Mouse (Mus musculus) embryonic facial prominence, embryonic 10.5 days (tissue): ENCODE data around the gene Smarca2. TPM values are rescaled to one million over a fixed set of nuclear protein-coding genes. Genes with fewer than 3 reads are reported as not detected.

Source experiments
- DNase-seq: peaks from one replicate; pipeline ENCODE4 v3.0.0-alpha.2; 2017; ENCODE audit warnings: low spot score
- H3K27ac ChIP-seq: fragments of 300-500 bp; sonication (generic); replicated peaks from 2 replicates; pipeline ENCODE4 v1.5.1; 2016; ENCODE audit warnings: mild to moderate bottlenecking
- H3K27me3 ChIP-seq: fragments of 300-500 bp; sonication (generic); replicated peaks from 2 replicates; pipeline ENCODE4 v1.6.1; 2016; ENCODE audit warnings: low read depth, mild to moderate bottlenecking; ENCODE audit not compliant: poor library complexity, severe bottlenecking
- H3K36me3 ChIP-seq: fragments of 300-500 bp; sonication (generic); replicated peaks from 2 replicates; pipeline ENCODE4 v1.6.1; 2016; ENCODE audit warnings: mild to moderate bottlenecking, moderate library complexity
- H3K4me1 ChIP-seq: fragments of 300-500 bp; sonication (generic); 2 replicates; pipeline ENCODE4 v1.6.1; 2016
- H3K4me3 ChIP-seq: fragments of 300-500 bp; sonication (generic); 2 replicates; pipeline ENCODE4 v1.5.1; 2016; ENCODE audit warnings: mild to moderate bottlenecking, moderate library complexity
- H3K9me3 ChIP-seq: fragments of 300-500 bp; sonication (generic); 2 replicates; pipeline ENCODE4 v1.6.1; 2016; ENCODE audit warnings: mild to moderate bottlenecking
- WGBS: fragments of 180-500 bp; shearing (Covaris S2); methylation state at CpG from one replicate; pipeline ENCODE4 v1.1.7; 2016; 5-methylcytosine and 5-hydroxymethylcytosine counted together
- polyA plus RNA-seq: library from polyadenylated mRNA; unstranded; fragments of >200 nt; fragmentation: Nextera tagmentation; extraction: Ambion mirVana; gene quantifications from 2 replicates; pipeline ENCODE4 v1.2.1, GENCODE M21; 2016

The Smarca2 gene
- polyA plus RNA-seq, 1 experiment from 2014 or later = 49.0 TPM

DNA sequence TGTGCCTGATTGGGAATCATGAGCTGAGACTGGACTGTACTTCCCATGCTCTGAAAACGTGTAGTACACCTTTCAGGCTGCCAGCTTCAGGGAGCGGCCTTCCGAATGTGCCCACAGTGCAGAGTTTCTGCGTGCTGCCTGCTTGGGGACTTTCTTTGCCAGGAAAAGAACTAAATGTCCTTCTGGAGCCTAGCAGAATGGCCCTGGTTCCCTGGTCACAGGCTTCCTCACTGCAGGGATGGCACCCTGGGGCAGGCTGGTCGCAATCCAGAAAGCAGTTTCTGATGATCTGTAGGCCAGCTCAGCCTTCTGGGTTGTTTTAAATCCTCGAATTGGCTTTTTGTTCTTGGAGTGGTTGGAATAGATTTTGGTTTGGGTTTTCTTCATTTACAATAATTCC is 71.1 kb downstream of the Smarca2 start:
- H3K27me3 ChIP-seq = no peaks in the 10 kb centered on the region
- WGBS = 48% methylated on average over 6 of the region's 6 CpGs
- H3K36me3 ChIP-seq = no peaks in the 10 kb centered on the region
- no peak overlapping the region for H3K4me3 ChIP-seq
- no peaks in the 10 kb centered on the region for H3K9me3 ChIP-seq
- DNase-seq = no peak
- no peak overlapping the region for H3K27ac ChIP-seq
- H3K4me1 ChIP-seq = peaks cover 16% of the 10 kb centered on the region

DNA sequence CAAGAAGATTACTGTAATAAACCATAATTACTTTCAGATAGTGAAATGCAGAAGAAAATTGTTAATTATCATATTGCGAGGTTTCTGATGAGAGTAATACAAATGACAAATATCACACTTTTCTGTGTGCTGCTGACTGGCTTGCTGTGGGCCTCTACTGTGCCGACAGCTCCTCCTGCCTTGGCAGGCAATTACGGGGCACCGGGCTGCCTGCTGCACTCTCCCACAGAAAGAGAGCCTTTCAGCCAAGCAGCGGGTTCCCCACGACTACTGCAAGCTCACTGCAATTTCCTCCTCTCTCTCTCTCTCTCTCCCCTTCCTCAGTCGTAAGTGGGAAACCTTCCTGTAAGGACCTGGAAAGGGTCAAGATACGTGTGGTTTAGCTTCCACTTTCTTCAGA is 73.7 kb downstream of the Smarca2 start:
- WGBS = 33% methylated on average over 8 of the region's 8 CpGs
- DNase-seq = no peak
- H3K27ac ChIP-seq = no peak overlapping the region

DNA sequence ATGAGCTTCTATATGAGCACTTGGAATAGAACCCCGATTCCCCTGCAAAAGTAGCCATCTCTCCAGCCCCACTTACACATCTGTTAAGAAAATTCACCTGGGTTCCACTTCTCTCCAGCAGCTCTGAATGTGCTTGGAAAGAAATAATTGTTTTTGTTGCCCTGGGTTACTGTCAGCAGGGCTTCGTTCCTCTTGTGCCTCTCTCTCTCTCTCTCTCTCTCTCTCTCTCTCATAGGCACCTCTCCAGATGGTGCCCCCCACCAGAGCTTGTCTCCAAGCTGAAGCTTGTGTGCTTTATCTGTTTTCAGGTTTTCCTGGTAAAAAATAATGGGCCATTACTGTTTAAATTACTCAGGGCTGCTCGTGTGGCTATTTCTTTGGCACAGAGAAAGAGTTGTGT is 74.8 kb downstream of the Smarca2 start:
- Histone ChIP-seq H3K4me3 (no peak overlapping the region), H3K9me3 (no peaks in the 10 kb centered on the region), H3K4me1 (peaks cover 16% of the 10 kb centered on the region), H3K27me3 (no peaks in the 10 kb centered on the region), H3K27ac (no peak overlapping the region), H3K36me3 (no peaks in the 10 kb centered on the region; the same call in 1 of the 2 replicates)
- WGBS = 52% methylated on average over 3 of the region's 3 CpGs
- DNase-seq = no peak

More for the DNA sequence above, 73.7 kb downstream of the Smarca2 start:
- H3K27me3 ChIP-seq = no peaks in the 10 kb centered on the region
- H3K9me3 ChIP-seq = no peaks in the 10 kb centered on the region
- peaks cover 16% of the 10 kb centered on the region for H3K4me1 ChIP-seq
- H3K4me3 ChIP-seq = no peak overlapping the region
- no peaks in the 10 kb centered on the region; the same call in 1 of the 2 replicates for H3K36me3 ChIP-seq

GRCm38 (mm10) chr19:26681549-26681948 is 76.7 kb downstream of the Smarca2 start:
- Histone ChIP-seq H3K27ac (no peak overlapping the region), H3K9me3 (no peaks in the 10 kb centered on the region), H3K4me1 (peaks cover 11% of the 10 kb centered on the region), H3K36me3 (no peaks in the 10 kb centered on the region; the same call in 1 of the 2 replicates), H3K4me3 (no peak overlapping the region), H3K27me3 (no peaks in the 10 kb centered on the region)
- 94% methylated on average over 8 of the region's 8 CpGs for WGBS
- DNase-seq = no peak

DNA sequence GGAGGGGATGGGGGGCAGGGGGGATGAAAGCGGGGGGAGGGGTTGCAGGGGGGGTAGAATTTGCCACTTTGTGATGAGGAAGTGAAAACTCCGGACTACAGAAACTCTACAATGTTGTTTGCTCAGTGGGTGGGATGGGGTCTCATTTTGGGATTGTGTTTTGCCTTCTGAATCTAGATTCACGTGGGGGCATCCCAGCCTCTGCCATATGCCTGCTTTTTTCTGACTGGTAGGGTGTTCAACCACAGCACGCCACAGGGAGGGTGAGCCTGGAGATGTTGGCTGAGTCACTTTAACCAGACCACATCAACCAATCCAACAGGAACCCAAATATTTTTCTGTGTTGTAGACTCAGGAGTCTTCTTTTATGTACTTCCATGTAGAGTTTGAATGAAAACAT is 77.3 kb downstream of the Smarca2 start:
- no peak overlapping the region for H3K4me3 ChIP-seq
- peaks cover 10% of the 10 kb centered on the region; the same call in 1 of the 2 replicates for H3K4me1 ChIP-seq
- WGBS = 85% methylated on average over 4 of the region's 4 CpGs
- H3K9me3 ChIP-seq = no peaks in the 10 kb centered on the region
- no peaks in the 10 kb centered on the region for H3K27me3 ChIP-seq
- H3K36me3 ChIP-seq = no peaks in the 10 kb centered on the region; the same call in 1 of the 2 replicates
- H3K27ac ChIP-seq = no peak overlapping the region
- DNase-seq = no peak

DNA sequence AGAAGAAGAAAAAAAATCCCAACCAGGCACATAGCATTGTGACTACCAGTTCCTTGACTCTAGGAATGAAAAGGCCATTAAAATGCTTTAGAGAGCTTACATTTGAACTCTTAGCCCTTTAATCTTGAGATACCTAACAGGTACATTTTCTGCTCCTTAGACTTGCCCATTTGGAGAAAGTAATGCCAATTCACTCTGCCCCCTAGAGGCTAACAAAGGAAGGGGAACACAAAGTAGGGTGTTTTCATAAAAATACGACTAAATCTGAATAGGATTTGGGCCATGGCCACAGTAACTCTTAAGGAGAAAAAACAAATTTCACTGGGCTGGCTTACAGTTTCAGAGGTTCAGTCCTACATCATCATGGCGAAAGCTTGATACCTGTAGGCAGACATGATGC is 77.9 kb downstream of the Smarca2 start:
- 81% methylated on average over 2 of the region's 2 CpGs for WGBS
- DNase-seq = no peak
- Histone ChIP-seq H3K4me1 (peaks cover 10% of the 10 kb centered on the region; the same call in 1 of the 2 replicates), H3K9me3 (no peaks in the 10 kb centered on the region), H3K27ac (no peak overlapping the region), H3K4me3 (no peak overlapping the region), H3K27me3 (no peaks in the 10 kb centered on the region), H3K36me3 (no peaks in the 10 kb centered on the region; the same call in 1 of the 2 replicates)

DNA sequence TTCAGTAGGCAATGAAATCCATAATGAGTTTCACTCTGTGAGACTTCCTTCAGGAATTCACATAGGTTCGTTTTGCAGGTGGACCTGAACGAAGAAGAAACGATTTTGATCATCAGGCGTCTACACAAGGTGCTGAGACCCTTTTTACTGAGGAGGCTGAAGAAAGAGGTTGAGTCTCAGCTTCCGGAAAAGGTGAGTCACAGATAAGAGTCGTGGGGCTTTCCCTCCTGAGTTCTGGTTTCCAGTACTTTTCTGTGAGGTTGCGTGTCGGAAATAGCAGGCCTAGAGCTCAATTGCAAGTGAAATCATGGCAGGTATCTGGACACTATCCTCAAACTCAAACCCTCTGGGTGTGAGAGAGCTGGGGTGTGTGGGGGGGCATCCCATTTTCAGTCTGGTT is 78.9 kb downstream of the Smarca2 start:
- DNase-seq = no peak
- Histone ChIP-seq H3K9me3 (no peaks in the 10 kb centered on the region), H3K4me1 (peaks cover 7% of the 10 kb centered on the region; the same call in 1 of the 2 replicates), H3K36me3 (no peaks in the 10 kb centered on the region; the same call in 1 of the 2 replicates), H3K27ac (no peak overlapping the region), H3K27me3 (no peaks in the 10 kb centered on the region), H3K4me3 (no peak overlapping the region)
- 95% methylated on average over 8 of the region's 8 CpGs for WGBS

DNA sequence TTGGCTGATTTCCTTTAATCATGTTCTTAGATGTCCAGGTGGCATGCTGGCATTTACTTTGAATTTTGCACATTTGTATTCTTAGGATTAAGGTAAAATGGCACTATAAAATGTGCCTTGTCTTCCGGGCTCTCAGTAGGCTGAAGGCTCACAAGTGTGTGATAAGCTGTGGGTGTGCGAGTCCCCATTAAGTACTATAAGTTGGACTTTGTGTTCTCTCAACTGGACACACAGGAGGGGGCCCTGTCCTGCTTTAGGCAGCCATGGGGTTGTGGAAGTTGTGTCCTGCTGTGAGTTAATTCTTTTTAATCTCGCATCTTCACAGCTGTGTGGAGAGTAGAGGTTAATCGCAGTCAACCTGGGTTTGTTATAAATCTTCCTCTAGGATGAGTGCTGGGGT is 85.7 kb downstream of the Smarca2 start:
- H3K27ac ChIP-seq = no peak overlapping the region
- no peak for DNase-seq
- H3K4me1 ChIP-seq = no peaks in the 10 kb centered on the region
- no peaks in the 10 kb centered on the region for H3K36me3 ChIP-seq
- no peaks in the 10 kb centered on the region for H3K27me3 ChIP-seq
- H3K9me3 ChIP-seq = no peaks in the 10 kb centered on the region
- H3K4me3 ChIP-seq = no peak overlapping the region
- WGBS = 66% methylated on average over 4 of the region's 4 CpGs

GRCm38 (mm10) chr19:26697107-26697506 is 92.3 kb downstream of the Smarca2 start:
- 55% methylated on average over 4 of the region's 4 CpGs for WGBS
- H3K9me3 ChIP-seq = no peaks in the 10 kb centered on the region
- peaks cover 9% of the 10 kb centered on the region; the same call in 1 of the 2 replicates for H3K36me3 ChIP-seq
- no peak for DNase-seq
- no peaks in the 10 kb centered on the region for H3K27me3 ChIP-seq
- H3K27ac ChIP-seq = no peak overlapping the region
- H3K4me3 ChIP-seq = no peak overlapping the region
- H3K4me1 ChIP-seq = peaks cover 10% of the 10 kb centered on the region

GRCm38 (mm10) chr19:26704545-26705209 is 99.8 kb downstream of the Smarca2 start:
- WGBS = 59% methylated on average over 10 of the region's 10 CpGs
- H3K4me1 ChIP-seq = peaks cover 37% of the 10 kb centered on the region

GRCm38 (mm10) chr19:26706910-26707309 is 102.1 kb downstream of the Smarca2 start:
- no peaks in the 10 kb centered on the region for H3K9me3 ChIP-seq
- no peak for DNase-seq
- no peak overlapping the region for H3K4me3 ChIP-seq
- peaks cover 37% of the 10 kb centered on the region for H3K4me1 ChIP-seq
- no peaks in the 10 kb centered on the region for H3K27me3 ChIP-seq
- WGBS = 49% methylated on average over 5 of the region's 5 CpGs
- peak overlapping the region; percentile 40 for H3K27ac ChIP-seq
- no peaks in the 10 kb centered on the region for H3K36me3 ChIP-seq

More at GRCm38 (mm10) chr19:26704545-26705209, 99.8 kb downstream of the Smarca2 start:
- no peaks in the 10 kb centered on the region for H3K27me3 ChIP-seq
- no peaks in the 10 kb centered on the region; the same call in 1 of the 2 replicates for H3K36me3 ChIP-seq
- H3K4me3 ChIP-seq = no peak overlapping the region
- DNase-seq = peak; percentile 39
- H3K9me3 ChIP-seq = no peaks in the 10 kb centered on the region
- H3K27ac ChIP-seq = no peak overlapping the region

DNA sequence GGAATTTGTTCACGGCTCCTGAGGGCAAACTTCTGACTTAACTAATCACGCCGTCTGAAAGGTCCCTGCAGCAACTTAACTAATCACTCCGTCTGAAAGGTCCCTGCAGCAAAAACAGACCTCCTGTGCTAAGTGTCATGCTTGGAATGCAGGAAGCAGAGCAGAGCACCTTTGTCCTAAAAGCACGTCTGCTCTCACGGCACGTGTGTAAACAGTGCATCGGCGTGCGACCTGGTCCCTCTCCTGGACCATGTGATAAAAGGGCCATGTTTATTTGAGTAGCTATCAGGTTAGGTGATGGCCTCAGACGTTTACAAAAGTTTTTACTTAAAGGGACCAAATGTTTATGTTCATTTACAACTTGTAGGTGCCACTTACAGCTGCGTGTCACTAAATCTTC is 104.2 kb downstream of the Smarca2 start:
- Histone ChIP-seq H3K27ac (no peak overlapping the region), H3K4me3 (no peak overlapping the region), H3K9me3 (no peaks in the 10 kb centered on the region), H3K27me3 (no peaks in the 10 kb centered on the region), H3K4me1 (peaks cover 35% of the 10 kb centered on the region), H3K36me3 (no peaks in the 10 kb centered on the region)
- peak; percentile 36 for DNase-seq
- 50% methylated on average over 12 of the region's 12 CpGs for WGBS

GRCm38 (mm10) chr19:26711268-26711667 is 106.4 kb downstream of the Smarca2 start:
- H3K36me3 ChIP-seq = no peaks in the 10 kb centered on the region
- 23% methylated on average over 2 of the region's 2 CpGs for WGBS
- DNase-seq = no peak

More at GRCm38 (mm10) chr19:26711268-26711667, 106.4 kb downstream of the Smarca2 start:
- Histone ChIP-seq H3K9me3 (no peaks in the 10 kb centered on the region), H3K27me3 (no peaks in the 10 kb centered on the region), H3K4me1 (peaks cover 22% of the 10 kb centered on the region), H3K27ac (no peak overlapping the region), H3K4me3 (no peak overlapping the region)
